Mouse (Mus musculus): Measurements from ENCODE around the gene Tnr.
"Not testable (repeated sequence)": the region's sequence is repeated elsewhere in the genome, so short reads cannot be mapped to it uniquely, and the experiment has no call there.

Gene Tnr

DNA sequence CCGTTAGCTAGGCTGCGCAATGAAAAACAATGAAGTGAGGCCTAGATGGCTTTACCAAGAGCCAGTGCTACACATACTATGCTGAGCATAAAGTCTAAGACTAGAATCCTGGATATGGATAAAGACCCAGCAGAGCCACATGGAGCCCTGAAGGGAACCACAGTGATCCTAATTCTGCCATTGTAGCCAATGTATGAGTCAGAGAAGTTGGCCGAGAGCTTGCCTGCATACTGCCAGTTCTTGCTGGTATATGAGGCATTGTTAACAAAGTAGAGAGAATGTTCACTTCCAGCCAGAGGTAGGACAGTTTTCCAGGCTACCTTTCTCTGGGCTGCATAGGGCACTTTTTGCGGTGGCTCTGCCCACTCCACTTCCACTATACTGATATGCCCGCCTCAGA, 365.0 kb downstream of the Tnr start:
- DNase-seq = no peak

DNA sequence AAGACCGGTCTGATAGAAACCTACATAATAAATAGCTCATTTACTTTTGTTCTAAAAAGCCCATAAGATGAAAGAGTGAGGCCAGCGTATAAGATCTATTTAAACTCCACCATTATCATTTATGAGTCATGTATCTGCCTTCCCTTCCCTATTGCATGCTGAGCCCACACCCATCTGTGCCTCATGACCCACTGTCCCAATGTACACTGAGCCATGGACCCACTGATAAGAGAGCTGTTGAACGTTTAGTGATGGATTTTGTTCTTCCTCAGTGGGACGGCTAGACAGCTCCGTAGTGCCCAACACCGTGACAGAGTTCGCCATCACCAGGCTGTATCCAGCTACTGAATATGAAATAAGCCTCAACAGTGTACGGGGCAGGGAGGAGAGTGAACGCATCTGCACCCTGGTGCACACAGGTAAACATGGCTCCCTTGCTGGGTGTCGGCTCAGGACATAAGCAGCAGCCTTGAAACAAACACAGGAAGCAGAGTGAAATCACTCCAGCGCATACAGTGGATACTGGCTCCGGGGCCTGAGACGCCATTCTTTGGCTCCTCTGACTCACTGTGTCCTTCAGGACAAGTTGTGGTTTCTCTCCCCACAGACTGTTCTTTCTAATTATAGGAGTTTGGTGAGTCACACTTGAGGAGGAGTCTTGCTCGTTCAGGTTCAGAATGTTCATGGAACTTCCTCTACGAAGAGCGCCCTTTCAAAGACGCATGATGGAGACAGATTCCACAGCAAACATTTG, 365.6 kb downstream of the Tnr start:
- no peak for DNase-seq

DNA sequence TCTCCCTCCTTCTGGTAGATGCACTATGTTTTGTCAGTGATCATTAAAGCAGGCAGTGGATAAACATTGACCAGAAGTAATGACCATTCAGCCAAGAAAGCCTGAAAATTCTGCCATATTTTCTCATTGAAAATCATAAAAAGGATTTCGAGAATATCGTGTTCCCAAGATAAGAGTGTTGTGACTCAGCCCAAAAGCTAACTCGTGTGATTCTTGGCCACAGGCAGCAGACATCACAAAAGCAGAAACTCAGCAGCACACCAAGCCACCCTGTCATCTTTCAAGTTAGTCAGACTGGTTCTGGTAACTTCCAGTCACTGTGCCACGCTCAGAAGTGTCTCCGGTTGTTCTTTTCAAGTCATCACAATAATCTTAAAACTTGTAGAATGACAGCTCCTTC, 367.0 kb downstream of the Tnr start:
- no peak for DNase-seq

DNA sequence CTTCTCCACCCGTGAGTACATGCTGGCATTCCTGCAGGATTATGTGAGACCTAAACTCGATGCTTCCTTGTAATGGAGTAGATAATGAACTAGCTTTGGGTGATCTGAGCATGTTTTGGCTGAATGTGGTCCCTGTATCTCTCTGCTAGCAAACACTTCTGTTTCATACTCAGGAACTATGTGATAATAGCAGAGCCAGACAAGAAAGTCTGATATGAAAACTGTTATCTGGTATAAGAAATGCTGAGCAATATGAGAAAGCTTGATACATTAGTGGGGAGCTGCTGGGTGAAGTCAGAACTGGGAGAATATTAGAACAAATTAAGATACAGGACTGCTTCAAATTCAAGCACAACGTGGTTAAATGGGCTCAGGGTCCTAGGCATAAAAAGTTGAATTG, 371.5 kb downstream of the Tnr start:
- no peak for DNase-seq

DNA sequence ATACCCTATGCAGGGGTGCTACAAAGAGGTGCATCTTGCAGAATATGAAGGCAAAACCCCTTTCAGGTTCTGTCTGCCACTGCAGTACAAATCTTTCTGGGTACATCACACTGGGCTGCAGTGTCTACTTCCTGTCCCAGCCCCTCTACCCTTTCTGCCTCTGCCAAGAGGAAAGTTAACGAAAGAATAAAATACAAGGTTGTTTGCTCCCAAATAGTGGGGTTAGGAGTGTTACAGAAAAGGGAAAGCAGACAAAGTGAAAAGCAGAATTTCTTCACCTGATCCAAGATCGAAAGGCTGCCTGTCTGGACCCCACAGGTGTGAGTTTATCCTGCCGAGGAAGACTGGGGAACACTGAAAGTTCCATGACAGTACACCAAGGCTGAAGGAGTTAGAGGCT, 376.4 kb downstream of the Tnr start:
- no peak for DNase-seq

DNA sequence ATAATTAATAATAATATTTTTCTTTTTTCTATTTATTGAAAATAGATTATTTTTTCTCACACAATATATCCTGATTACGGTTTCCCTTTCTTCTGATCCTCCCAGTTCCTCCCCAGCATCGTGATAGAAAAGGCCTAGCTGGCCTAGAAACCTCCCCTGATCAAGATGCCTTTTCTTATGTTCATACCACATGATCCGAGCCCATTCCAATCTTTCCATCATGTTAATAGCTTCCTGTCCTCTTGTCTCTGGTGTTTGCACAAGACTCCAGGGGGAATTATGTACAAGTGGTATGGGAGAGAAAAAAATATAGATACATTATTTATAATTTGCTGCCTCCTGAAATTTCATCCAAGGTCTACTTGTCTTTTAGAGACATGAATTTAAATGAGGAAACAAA, 377.1 kb downstream of the Tnr start:
- no peak for DNase-seq

DNA sequence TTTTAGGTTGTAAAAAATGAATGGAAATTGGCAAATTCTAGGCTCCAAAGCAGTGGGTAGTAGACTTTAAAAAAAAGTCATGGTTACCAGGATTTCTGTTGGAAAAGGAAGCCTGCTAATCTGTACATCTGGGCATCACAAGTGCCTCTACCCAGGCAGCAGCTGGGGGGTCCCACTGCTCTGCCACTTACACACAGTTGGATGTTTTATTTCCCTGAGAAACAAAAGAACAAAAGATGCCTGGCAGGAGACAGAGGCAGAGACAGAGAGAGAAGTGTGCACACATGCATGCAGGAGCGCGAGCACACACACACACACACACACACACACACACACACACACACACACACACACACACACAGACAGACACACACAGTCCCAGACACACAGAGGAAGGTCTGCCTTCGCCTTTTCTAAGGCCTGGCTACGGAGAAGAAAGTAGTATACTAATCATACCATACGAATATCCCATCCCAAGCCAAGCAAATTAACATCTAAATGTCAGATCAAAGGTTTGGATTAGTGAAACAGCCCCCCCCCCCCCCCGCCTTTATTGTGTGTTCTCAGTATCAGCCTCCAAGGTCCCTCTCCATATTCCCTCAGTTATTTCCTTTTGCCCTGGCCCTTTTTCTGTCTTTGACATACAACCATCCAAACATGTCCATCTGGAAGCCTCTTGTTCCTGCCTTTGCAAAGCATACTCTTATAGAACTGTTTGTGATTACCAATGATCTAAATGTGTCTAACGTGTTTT, 378.0 kb downstream of the Tnr start:
- no peak for DNase-seq

DNA sequence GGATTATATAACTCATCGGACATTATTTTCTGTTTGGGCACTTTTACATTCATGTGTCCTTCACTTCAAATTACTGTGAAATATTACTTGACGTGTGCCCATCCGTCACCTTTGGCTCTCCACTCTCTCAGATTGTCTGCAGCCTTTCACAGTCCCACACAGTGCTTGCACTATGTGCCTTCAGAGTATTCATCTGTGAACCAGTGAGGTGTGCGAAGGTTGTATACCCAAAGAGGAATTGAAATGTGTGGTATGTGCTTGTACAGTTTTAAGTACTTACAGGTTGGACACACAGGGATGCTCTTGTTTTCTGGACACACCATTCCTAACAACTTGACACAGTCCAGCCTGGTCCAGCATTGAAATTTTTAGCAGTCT, 378.5 kb downstream of the Tnr start:
- no peak for DNase-seq

DNA sequence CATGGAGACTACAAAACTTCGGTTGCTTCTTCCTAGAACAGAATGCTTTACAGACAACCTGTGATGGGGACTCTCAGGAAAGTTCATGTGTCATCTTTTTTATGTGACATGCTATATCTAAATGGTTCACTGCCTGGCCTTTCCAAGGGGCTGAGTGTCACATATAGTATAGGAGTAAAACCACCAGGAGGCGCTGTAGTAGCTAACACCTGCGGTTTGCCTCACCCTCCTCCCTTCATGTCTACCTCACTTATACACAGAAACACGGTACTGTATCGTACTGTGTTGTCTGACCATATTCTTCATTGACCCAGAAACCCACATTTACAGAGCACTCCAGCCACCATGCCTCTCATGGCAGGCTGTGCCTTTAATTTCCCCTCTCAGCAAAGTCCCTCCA, 387.4 kb downstream of the Tnr start:
- peak; percentile 26 to 67 for DNase-seq

DNA sequence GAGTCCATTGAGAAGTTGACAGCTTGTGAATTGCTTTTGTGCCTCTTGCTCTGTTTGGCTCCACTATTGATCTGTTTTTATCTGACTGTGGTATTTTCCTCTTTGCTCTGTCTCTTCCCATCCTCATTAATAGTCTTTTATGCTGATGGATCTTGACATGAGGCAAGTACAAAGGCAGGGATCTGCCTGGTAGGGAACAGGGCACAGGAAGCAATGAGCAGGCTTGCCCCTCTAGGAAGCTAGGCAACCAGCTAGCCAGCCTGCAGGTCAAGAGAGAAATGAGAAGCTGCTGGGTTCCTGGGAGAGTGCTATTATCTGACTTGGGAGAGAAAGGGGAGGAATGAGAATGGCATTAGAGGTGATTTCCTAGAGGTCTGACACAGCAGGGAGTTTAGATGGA, 391.2 kb downstream of the Tnr start:
- no peak for DNase-seq

DNA sequence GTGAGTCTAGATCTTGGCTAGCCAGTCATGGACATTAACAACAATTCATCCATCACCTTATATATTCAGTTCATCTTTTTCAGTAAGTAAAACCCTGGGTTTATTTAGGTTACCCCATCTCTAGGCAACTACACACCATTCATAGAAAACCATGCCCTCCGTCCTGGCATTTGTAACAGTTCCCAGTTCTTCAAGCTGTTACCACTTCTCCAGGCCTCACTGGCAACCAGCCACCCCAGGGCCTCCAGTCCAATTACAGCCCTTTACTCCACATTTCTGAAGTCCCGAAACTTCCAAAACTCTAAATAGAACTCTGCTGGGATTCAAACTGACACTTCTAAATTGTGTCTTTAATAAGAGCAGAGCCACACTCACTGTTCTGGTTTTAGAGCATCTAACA, 397.0 kb downstream of the Tnr start:
- no peak for DNase-seq

DNA sequence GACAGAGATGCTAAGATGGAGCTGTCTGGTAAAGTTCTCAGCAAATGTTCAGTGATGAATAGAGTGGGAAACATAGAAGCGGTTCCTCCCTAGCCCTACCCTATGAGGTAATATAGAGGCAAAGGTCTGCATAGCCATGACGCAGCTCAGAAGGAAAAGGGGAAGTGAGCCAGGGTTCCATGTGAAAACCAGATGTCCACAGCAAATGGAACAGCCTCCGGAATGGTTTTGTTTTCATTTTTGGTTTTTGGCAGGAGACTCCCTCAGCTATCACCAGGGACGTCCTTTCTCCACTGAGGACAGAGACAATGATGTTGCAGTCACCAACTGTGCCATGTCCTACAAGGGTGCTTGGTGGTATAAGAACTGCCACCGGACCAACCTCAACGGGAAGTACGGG, 399.4 kb downstream of the Tnr start:
- DNase-seq = no peak

DNA sequence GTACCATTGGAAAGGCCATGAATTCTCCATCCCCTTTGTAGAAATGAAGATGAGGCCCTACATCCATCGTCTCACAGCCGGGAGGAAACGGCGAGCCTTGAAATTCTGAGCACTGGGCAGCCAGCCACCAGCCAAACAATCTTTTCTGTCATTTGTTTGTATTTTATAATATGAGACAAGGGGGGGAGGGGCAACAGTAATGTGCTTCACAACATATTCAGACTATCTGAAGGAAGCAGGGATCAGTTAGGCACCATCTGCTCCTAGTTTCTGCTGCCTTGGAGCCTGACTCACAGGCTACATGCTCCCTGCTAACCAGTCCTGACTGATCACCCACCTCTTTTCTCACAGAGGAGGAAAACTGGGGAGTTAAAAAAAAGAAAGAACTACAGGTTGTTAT, 400.5 kb downstream of the Tnr start:
- no peak for DNase-seq

DNA sequence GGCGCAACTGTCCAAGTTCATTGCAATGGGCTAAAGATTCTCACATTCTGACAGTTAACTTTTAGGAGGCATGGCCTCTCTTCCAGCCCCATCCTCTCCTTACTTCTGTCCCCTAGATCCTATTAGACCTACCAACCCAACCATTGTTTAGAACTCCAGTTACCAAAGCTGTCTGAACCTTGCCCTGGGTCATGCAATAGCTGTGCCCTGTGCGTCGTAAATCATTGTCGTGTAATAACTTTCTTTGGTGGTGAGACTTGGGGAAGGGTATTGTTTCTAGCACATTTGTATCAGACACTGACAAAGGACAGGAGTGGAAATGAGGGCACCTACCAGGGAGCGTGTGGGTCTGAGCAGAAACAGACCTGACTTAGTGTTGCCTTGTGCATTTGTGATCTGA, 401.1 kb downstream of the Tnr start:
- no peak for DNase-seq

DNA sequence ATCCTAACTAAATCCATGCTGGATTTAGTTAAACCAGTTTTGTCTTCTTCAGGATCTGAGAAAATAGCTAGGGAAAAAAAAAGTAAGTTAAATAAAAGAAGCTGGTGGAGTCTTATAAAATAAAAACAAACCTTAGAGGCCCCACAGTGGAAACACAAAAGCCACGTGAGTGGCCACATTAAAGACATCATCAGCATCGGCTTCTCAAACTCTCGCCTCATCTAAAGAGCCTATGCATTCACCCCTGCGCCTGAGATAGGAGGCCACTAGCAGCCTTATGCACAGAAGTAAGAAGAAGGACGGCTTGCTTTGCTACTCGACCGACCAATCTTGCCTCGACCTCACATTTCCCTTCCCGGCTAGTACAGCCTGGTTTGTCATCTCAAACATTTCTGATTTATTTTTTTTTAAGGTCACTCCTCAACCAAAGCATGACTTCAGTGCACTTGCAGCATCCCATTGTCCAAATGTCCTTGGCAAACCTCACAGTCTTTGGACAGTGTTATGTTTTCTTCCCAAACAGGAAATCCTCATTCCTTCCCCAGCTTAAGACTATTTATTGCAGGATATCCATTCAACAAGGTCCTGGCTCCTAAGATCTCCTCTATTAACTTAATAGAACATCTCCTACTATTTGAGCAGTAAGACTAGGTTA, 405.2 kb downstream of the Tnr start:
- no peak for DNase-seq

DNA sequence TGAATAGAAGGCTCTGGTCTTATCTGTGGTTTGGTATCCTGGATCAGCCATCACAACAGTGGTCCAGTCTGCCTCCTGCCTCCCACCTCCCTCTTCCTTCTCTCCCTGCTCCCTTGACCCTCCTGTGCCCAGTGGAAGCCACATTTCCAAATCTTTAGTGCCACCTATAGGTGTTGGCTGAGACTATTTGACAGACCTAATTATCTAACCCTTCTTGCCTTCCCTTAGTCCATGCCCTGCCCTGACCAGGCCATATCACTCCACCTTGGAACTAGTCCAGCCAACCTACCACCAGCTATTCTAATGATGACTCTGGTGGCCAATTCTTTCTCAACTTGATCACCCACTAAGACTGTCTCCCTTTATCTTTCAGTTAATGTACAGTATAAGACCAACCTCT, 408.5 kb downstream of the Tnr start:
- DNase-seq = no peak

DNA sequence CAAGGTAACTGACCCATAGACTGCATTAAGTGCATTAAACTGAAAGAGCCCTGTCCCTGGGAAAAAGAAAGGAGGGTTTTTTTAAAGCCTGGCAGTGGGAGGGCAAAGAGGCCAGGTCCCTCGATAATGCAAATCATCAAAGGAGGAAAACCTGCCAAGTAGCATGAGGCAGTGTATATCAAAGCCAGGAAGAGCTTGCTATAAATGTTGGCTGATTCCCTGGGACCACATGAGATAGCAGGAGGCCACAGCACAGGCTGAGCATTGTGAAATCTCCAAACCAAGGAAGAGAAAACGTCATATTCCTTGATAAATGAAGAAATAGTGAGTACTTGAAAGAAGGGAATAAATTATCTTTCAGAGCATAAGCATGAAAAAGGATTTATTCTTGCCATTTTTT, 409.0 kb downstream of the Tnr start:
- DNase-seq = no peak

DNA sequence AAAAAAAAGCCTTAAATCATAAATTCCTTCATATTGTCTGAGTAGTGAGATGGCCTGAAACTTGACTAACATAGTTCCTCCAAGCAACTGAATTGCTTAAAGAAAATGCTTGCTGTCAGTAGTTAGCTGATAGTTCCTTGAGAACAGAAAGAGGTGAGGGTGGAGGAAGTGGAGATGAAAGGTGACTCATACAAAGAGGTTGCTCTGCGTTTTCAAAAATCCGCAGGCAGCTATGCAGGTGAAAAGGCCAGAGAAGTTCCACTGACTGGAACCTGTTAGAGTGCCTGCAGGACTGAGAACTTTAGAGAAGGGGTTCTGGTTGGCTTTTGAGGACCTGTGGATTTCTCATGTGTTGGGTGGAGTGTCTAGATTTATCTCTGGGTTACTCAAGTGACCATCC, 414.9 kb downstream of the Tnr start:
- DNase-seq = no peak

DNA sequence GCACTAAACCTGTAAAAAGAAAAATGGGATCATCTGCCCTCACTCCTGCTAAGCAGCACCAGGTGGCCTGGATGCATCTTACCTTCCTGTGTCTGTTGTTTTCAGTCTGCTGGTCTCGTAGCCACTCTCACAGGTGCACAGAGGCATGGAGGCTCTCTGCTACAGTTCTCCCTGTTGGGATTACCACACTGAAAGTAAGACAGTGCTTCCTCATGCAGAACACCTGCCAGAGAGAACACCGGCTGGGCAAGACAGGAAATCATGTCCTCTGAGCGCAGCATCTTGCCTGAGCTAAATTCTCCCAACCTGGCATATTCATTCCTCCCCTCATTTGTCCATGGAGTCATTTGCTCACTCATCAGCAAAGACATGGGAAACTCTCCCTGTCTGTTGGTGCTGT, 415.8 kb downstream of the Tnr start:
- DNase-seq = peak in 1 of 2 experiments; percentile 19

DNA sequence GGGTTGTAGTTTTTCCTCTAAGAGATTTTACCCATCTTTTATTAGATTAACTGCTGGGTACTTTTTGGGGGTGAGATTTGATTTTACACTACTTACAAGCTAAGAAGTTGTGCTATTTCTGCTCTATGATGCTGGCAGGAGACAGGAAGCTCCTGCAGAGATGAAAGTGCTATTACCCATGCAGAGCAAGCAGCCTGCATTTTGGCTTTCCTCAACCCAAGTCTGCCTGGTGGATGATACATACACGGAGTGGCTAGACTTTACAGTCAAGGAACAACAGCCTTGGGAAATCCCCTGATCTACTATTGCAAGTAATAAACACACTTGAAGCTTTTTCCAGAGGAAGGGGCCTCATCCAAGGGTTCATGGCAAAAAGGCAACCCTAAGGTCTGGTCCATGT, 430.0 kb downstream of the Tnr start:
- DNase-seq = no peak

DNA sequence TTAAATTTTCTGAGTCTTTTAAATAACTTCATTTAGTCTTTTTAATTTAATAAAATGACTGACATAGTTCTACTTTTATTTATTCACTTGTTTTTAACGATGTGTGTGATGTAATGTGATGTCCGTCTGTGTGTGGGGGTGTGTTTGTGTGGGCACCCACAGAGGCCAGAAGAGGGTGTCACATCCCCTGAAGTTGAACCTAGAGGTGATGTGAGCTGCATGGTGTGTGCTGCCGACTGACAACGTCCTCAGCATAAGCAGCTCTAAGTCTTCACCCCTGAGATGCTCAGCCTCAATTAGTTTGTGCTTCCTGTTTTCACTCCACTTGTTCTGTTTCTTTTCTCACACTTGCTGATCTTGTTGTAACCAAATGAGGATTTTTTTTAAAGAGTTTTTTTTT, 439.8 kb downstream of the Tnr start:
- DNase-seq = peak in 1 of 2 experiments; percentile 21

DNA sequence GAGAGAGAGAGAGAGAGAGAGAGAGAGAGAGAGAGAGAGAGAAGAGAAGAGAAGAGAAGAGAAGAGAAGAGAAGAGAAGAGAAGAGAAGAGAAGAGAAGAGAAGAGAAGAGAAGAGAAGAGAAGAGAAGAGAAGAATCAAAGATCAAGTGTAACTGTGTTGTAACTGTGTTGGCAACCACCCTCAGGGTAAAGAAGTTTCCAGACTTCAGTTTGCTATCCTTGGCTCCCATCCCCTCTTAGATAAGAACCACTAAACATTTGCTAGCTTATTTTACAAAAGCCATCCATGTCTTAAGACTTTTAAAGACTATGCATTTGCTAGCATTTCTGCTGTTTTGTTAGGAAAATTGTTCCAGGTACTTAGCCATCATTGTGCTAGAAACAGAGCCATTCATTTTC, 442.7 kb downstream of the Tnr start:
- DNase-seq = not testable (repeated sequence)

DNA sequence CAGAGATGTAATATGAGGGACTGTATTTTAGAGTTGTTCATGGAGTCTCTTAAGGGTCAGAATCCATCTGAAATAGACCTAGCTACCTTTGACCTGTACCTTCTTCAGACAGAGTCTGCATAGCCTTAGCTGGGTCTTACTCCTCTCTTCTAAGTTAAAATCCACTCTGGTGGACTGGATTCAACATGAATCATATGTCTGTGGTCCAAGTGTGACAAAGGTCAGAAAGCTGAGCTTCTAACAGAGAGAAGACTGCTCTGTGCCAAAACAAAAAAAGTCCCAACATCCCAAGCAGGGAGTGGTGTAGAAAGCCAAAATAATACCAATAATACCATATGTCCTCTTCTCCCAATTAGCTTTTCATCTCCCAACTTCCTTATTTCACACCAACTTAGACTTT, 444.8 kb downstream of the Tnr start:
- no peak for DNase-seq

DNA sequence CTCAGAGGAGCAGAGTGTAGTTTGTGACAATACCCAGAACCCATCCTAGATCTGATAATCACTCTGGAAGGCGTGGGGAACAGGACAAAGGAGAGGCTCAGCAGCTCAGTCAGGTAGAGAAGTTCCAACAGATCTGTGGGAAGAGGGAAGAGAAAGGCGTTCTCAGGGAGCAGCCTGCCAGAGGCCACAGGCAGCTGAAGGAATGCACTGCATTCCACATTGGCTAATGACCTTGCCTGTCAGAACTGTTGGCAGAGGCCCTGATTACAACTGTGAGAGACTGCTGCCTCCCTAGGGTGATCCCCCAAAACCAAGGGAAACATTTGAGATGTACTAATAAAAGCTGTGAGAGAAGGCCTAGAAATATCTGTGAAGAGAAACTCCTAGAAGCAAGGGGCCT, 454.2 kb downstream of the Tnr start:
- no peak for DNase-seq

All from spleen, adult 18-20 months (tissue).